Mouse (Mus musculus) embryonic facial prominence, embryonic 14.5 days (tissue): ENCODE results near the gene Cebpz. TPM values are rescaled to one million over a fixed set of nuclear protein-coding genes. Genes with fewer than 3 reads are reported as not detected.

Experiments
- polyA plus RNA-seq: library from polyadenylated mRNA; unstranded; fragments of >200 nt; fragmentation: Nextera tagmentation; extraction: Ambion mirVana; gene quantifications from 2 replicates; pipeline ENCODE4 v1.2.1, GENCODE M21; 2014

Cebpz gene
- polyA plus RNA-seq, 1 experiment from 2014 or later, result 54.7 TPM

Other genes with a start within 250 kb of the Cebpz start
- gene Strn, start 199.9 kb downstream of the Cebpz start, polyA plus RNA-seq, result 6.9 and 7.0 TPM in 2 replicates
- gene Heatr5b, start 101.7 kb downstream of the Cebpz start, polyA plus RNA-seq, result 12.4 and 14.6 TPM in 2 replicates
- 38.5 and 40.5 TPM in 2 replicates for gene Gpatch11, start 101.5 kb downstream of the Cebpz start, polyA plus RNA-seq
- gene Eif2ak2, start 54.5 kb downstream of the Cebpz start, polyA plus RNA-seq, result 6.8 and 8.0 TPM in 2 replicates
- 0.22 and 0.75 TPM in 2 replicates for gene Sult6b1, start 30.1 kb downstream of the Cebpz start, polyA plus RNA-seq
- 95.6 and 96.4 TPM in 2 replicates for gene Cebpzos, start 20.6 kb downstream of the Cebpz start, polyA plus RNA-seq
- gene Ndufaf7, start 70 bp upstream of the Cebpz start, polyA plus RNA-seq, result 49.0 and 52.5 TPM in 2 replicates
- 42.3 and 49.2 TPM in 2 replicates for gene Prkd3, start 83.8 kb upstream of the Cebpz start, polyA plus RNA-seq
- gene Qpct, start 114.8 kb upstream of the Cebpz start, polyA plus RNA-seq, result 14.0 and 18.1 TPM in 2 replicates